Mouse (Mus musculus): ENCODE data around the gene Acsl4. TPM values are rescaled to one million over a fixed set of nuclear protein-coding genes. Genes with fewer than 3 reads are reported as not detected.
A peak's percentile ranks its signal among the peaks of the same experiment; 100 is the strongest.

Gene Acsl4
- polyA plus RNA-seq, 1 experiment from 2014 or later = 15.0 TPM

DNA sequence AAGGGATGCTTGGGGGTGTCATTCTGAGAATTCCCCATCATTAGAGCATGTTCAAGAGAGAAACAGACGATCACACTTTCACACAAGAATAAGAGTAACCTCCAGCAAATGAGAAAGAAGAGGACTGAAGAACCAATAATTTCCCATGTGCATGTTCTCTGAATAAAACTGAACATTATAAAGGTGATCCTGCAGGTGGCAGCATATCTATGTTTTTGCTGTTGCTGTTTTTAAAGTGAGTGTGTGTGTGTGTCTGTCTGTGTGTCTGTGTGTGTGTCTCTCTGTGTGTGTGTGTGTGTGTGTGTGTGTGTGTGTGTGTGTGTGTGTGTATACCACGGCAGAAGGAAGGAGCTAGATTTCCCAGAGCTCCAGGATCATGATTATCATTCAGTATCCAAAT lies 64.6 kb downstream of the Acsl4 start:
- no peak for ATAC-seq (replicated peaks; ENCODE audit: low FRiP score, low TSS enrichment, low read depth)
- H3K4me1 ChIP-seq (replicated peaks; ENCODE audit: control insufficient read depth, insufficient read depth, low read length) = no peaks in the 10 kb centered on the region
- H3K4me3 ChIP-seq (ENCODE audit: low read depth, low read length) = no peak overlapping the region
- no peak overlapping the region for H3K27ac ChIP-seq (ENCODE audit: low read depth)
- H3K27me3 ChIP-seq (replicated peaks; ENCODE audit: control insufficient read depth, insufficient read depth, low read length) = no peaks in the 10 kb centered on the region
- H3K9me3 ChIP-seq (ENCODE audit: control insufficient read depth, low read length) = no peaks in the 10 kb centered on the region
- 64% methylated on average over 2 of the region's 2 CpGs for WGBS
- no peak for DNase-seq (ENCODE audit: low spot score)
- H3K9ac ChIP-seq (ENCODE audit: low read length) = no peak overlapping the region
- no peaks in the 10 kb centered on the region for H3K36me3 ChIP-seq (ENCODE audit: control insufficient read depth, insufficient read depth, low read length)
- no peak overlapping the region for H3K4me2 ChIP-seq (ENCODE audit: low read length)

DNA sequence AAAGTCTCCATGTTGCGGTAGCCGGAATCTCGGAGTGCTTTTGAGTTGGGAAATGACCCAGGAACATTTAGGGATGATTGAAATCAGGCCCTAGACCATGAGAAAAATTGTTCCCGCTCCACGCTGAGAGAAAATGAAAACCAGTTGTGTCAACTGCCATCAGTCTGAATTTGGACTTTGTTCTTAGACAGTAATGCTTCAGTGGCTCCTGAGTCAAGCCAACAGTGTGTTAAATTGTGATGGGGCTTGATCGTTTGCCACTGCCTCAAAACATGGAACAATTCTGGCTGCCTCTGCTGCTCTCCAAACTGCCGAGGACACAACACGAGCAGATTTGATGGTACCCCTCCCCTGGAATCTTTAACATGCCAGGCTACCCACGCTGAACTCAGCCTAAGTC lies 74.2 kb downstream of the Acsl4 start:
- H3K4me2 ChIP-seq (ENCODE audit: low read length) = no peak overlapping the region
- H3K27me3 ChIP-seq (replicated peaks; ENCODE audit: control insufficient read depth, insufficient read depth, low read length) = 0 out of 2 replicates have a peak, but pooled peaks cover 2% of the 10 kb centered on the region
- DNase-seq (ENCODE audit: low spot score) = no peak
- no peak overlapping the region for H3K9ac ChIP-seq (ENCODE audit: low read length)
- H3K4me1 ChIP-seq (replicated peaks; ENCODE audit: control insufficient read depth, insufficient read depth, low read length) = no peaks in the 10 kb centered on the region
- no peak for ATAC-seq (replicated peaks; ENCODE audit: low FRiP score, low TSS enrichment, low read depth)
- H3K9me3 ChIP-seq (ENCODE audit: control insufficient read depth, low read length) = no peaks in the 10 kb centered on the region
- H3K27ac ChIP-seq (ENCODE audit: low read depth) = no peak overlapping the region
- no peak overlapping the region for H3K4me3 ChIP-seq (ENCODE audit: low read depth, low read length)
- H3K36me3 ChIP-seq (ENCODE audit: control insufficient read depth, insufficient read depth, low read length) = no peaks in the 10 kb centered on the region
- 78% methylated on average over 9 of the region's 9 CpGs for WGBS

DNA sequence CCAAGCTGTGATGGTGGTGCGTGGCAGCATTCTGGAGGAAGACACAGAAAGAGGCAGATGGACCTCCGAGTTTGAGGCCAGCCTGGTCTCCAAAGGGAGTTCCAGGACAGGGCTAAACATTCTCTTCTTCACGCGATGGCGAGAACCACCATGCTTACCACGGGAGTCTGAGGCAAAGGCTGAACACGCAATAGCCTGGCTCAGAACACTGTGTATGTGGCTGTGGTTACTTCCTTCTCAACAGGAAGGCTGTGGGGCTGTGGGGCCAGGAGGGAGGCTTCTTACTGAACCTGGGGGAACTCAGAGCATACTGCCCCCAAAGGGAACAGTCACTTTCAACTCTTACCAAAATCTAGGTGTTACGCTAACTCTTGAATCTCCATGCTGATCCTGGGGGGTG lies 75.1 kb downstream of the Acsl4 start:
- 80% methylated on average over 8 of the region's 8 CpGs for WGBS
- no peak for ATAC-seq (replicated peaks; ENCODE audit: low FRiP score, low TSS enrichment, low read depth)
- H3K4me1 ChIP-seq (replicated peaks; ENCODE audit: control insufficient read depth, insufficient read depth, low read length) = no peaks in the 10 kb centered on the region

DNA sequence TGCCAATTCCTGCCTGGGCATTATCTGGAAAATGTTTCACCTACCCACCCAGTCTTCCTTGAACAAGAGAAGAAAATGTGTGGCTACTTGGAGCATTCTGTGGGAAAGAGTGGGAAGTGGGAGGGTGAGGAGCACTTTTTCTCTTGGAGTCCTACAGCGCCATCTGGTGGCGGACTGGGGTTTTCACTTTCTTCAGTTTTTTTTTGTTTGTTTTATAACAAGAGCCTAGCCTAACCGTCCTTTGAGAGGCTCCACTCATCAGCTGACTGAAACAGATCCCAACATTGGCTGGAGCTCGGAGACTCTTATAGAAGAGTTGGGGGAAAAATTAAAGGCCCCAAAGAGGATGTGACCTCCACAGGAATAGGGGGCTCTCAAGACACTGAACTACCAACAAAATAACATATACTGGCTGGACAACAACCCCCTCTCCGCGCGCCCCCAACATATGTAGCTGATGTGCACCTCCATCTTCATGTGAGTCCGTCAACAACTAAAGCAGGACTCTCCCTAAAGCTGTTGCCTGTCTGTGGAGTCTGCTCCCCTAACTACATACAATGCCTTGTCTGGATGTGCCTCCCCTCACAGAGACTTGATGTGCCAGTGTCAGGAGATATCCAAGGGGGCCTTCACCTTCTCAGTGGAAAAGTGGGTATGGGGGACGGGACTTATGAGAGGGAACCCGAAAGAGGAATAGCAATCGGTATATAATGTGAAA lies 75.9 kb downstream of the Acsl4 start:
- Histone ChIP-seq H3K9me3 (ENCODE audit: control insufficient read depth, low read length) (no peaks in the 10 kb centered on the region), H3K4me1 (replicated peaks; ENCODE audit: control insufficient read depth, insufficient read depth, low read length) (no peaks in the 10 kb centered on the region), H3K27ac (ENCODE audit: low read depth) (no peak overlapping the region), H3K27me3 (replicated peaks; ENCODE audit: control insufficient read depth, insufficient read depth, low read length) (0 out of 2 replicates have a peak, but pooled peaks cover 2% of the 10 kb centered on the region), H3K4me3 (ENCODE audit: low read depth, low read length) (no peak overlapping the region), H3K9ac (ENCODE audit: low read length) (no peak overlapping the region), H3K4me2 (ENCODE audit: low read length) (no peak overlapping the region), H3K36me3 (ENCODE audit: control insufficient read depth, insufficient read depth, low read length) (no peaks in the 10 kb centered on the region)
- DNase-seq (ENCODE audit: low spot score) (peak; percentile 84), ATAC-seq (replicated peaks; ENCODE audit: low FRiP score, low TSS enrichment, low read depth) (no peak)
- WGBS = 46% methylated on average over 11 of the region's 11 CpGs

More for the DNA sequence above, 75.1 kb downstream of the Acsl4 start:
- no peaks in the 10 kb centered on the region for H3K9me3 ChIP-seq (ENCODE audit: control insufficient read depth, low read length)
- no peak overlapping the region for H3K4me2 ChIP-seq (ENCODE audit: low read length)
- H3K27me3 ChIP-seq (replicated peaks; ENCODE audit: control insufficient read depth, insufficient read depth, low read length) = 0 out of 2 replicates have a peak, but pooled peaks cover 2% of the 10 kb centered on the region
- DNase-seq (ENCODE audit: low spot score) = no peak
- no peak overlapping the region for H3K9ac ChIP-seq (ENCODE audit: low read length)
- H3K4me3 ChIP-seq (ENCODE audit: low read depth, low read length) = no peak overlapping the region
- no peak overlapping the region for H3K27ac ChIP-seq (ENCODE audit: low read depth)
- no peaks in the 10 kb centered on the region for H3K36me3 ChIP-seq (ENCODE audit: control insufficient read depth, insufficient read depth, low read length)

DNA sequence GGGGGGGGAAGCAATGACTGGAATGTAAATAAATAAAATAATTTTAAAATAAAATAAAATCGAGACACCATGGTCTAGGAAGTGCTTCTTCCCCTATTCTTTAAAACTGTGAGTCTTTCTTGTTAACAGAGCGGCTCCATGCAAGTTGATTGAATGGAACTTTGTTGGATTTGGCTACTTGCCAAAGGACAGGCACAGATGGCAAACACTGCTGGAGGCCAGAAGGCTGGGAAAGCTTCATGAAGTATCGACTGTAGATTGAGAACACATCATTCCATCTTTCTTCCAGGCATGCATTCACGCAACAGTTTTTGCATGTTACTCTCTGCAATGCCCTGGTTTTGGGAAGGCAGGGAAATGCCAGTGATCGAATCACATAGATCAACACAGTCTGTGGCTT lies 79.9 kb downstream of the Acsl4 start:
- peaks cover 8% of the 10 kb centered on the region; the same call in 1 of the 2 replicates for H3K27me3 ChIP-seq (replicated peaks; ENCODE audit: control insufficient read depth, insufficient read depth, low read length)
- no peaks in the 10 kb centered on the region for H3K36me3 ChIP-seq (ENCODE audit: control insufficient read depth, insufficient read depth, low read length)
- no peak overlapping the region for H3K4me3 ChIP-seq (ENCODE audit: low read depth, low read length)
- no peaks in the 10 kb centered on the region for H3K9me3 ChIP-seq (ENCODE audit: control insufficient read depth, low read length)
- H3K4me2 ChIP-seq (ENCODE audit: low read length) = no peak overlapping the region
- ATAC-seq (replicated peaks; ENCODE audit: low FRiP score, low TSS enrichment, low read depth) (no peak), DNase-seq (ENCODE audit: low spot score) (no peak)
- H3K9ac ChIP-seq (ENCODE audit: low read length) = no peak overlapping the region
- H3K27ac ChIP-seq (ENCODE audit: low read depth) = no peak overlapping the region
- WGBS = 54% methylated on average over 5 of the region's 5 CpGs
- H3K4me1 ChIP-seq (replicated peaks; ENCODE audit: control insufficient read depth, insufficient read depth, low read length) = no peaks in the 10 kb centered on the region; the same call in 1 of the 2 replicates

DNA sequence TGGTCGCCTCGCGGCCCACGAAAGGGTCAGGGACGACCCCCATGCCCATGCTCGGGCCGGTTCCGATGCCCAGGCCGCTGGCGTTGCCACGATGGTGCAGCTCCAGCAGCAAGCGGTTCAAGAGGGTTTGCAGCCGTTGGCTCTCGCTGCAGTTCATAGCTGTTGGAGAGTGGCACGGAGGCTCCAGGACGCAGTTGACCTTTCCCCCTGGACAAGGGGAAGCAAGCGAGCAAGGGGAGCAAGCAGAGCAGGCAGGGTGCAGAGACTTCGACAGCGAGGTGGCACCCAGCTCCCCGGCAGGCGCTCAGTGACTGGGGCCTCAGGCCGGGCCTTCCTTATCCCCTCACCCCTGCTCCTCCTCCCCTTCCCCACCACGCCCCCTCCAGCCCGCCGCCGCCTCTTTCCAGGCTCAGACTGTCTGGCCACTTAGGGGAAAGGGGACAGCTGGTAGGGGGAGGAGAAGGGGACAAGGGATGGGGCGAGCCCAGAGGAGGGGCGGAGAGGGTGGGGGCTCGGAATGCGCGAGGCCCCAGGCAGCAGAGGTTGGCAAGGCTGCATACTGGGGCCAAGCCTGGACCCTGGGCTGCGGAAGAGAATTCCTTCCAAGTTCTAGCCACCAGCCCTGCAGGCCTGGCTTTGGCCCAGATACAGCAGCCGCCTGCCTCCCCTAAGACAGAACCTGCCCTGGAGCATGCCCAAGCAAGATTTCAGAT lies 84.3 kb downstream of the Acsl4 start, which contains the start of gene Kcne1l:
Gene Kcne1l, minus strand, starts transcription at position 426 of the 713 bp plus-strand sequence.
- peak within 1 kb of the TSS; percentile 25 for H3K4me3 ChIP-seq (ENCODE audit: low read depth, low read length)
- H3K27ac ChIP-seq (ENCODE audit: low read depth) = no peak within 1 kb of the TSS
- WGBS = 18% methylated on average over 32 of the region's 33 CpGs
- peak within 1 kb of the TSS; percentile 50 for H3K4me2 ChIP-seq (ENCODE audit: low read length)
- DNase-seq (ENCODE audit: low spot score) (peak; percentile 54), ATAC-seq (replicated peaks; ENCODE audit: low FRiP score, low TSS enrichment, low read depth) (peak; percentile 53)
- H3K4me1 ChIP-seq (replicated peaks; ENCODE audit: control insufficient read depth, insufficient read depth, low read length) = no peaks in the 10 kb centered on the region; the same call in 1 of the 2 replicates
- H3K36me3 ChIP-seq (ENCODE audit: control insufficient read depth, insufficient read depth, low read length) = no peaks in the 10 kb centered on the region
- H3K9ac ChIP-seq (ENCODE audit: low read length) = 0 out of 2 replicates have a peak within 1 kb of the TSS, but pooled peaks have one; percentile 7
- peaks cover 9% of the 10 kb centered on the region for H3K27me3 ChIP-seq (replicated peaks; ENCODE audit: control insufficient read depth, insufficient read depth, low read length)
- no peaks in the 10 kb centered on the region for H3K9me3 ChIP-seq (ENCODE audit: control insufficient read depth, low read length)

DNA sequence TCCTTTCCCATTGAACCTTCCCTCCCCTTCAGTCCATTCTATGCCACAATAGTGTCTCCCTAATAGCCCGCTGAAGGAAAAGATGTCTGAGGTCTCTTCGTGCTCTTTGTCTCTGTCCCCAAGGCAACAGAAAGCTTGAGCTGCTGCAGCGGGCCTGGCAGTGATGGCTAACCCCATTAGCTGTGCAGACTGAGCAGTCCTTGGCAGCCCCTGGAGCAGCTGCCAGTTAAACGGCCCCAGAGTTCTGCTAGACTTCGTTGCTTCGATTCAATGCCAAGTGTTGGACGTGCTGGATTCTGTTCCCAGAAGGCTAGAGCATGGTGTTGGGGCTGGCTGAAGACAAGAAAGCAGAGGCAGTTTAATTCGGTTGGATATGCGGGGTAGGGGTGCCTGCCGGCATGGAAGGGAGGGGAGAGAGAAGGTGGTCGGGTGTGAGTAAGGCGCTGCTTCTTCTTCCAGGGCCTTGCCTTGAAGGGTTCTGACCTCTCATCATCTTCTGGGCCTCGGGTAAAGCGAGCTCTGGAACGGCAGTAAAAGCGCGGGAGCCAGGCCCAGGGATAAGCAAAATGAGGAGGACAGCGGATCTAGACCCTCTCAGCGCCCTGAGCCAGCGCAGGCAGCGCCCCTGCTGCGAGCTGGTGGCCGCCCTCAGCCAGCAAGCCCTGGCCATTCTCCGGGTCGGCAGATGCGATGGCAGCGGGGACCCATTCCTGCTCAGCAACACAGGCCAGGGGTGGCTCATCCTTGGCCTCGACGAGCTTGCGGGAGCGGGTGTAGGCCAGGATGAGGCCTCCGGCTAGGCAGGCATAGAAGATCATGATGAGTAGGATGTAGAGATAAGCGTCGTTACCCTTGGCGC lies 85.1 kb downstream of the Acsl4 start:
- DNase-seq (ENCODE audit: low spot score) (peak; percentile 54), ATAC-seq (replicated peaks; ENCODE audit: low FRiP score, low TSS enrichment, low read depth) (peak; percentile 57)
- Histone ChIP-seq H3K36me3 (ENCODE audit: control insufficient read depth, insufficient read depth, low read length) (no peaks in the 10 kb centered on the region), H3K4me1 (replicated peaks; ENCODE audit: control insufficient read depth, insufficient read depth, low read length) (no peaks in the 10 kb centered on the region; the same call in 1 of the 2 replicates), H3K9me3 (ENCODE audit: control insufficient read depth, low read length) (no peaks in the 10 kb centered on the region), H3K9ac (ENCODE audit: low read length) (0 out of 2 replicates have a peak overlapping the region, but pooled peaks have one; percentile 7), H3K4me3 (ENCODE audit: low read depth, low read length) (peak overlapping the region; percentile 25), H3K4me2 (ENCODE audit: low read length) (peak overlapping the region; percentile 50), H3K27me3 (replicated peaks; ENCODE audit: control insufficient read depth, insufficient read depth, low read length) (peaks cover 9% of the 10 kb centered on the region), H3K27ac (ENCODE audit: low read depth) (no peak overlapping the region)
- WGBS = 39% methylated on average over 34 of the region's 35 CpGs

DNA sequence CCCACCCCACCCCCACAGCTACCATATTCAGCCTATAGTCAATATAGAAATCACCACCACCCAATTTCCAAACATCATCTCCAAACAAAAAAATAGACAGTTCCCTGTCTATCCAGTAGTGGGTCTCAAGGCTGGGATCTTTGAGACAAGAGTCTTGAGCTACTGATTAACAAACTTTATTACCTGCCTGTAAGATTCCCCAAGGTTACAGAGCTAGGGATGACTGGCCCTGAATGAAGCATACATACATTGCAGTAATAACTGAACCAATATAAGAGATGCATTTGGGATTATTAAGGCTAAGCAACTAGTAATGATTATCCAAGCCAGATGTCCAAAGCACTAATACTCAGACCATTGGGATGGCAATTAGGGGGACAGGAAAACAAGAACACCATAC lies 85.7 kb downstream of the Acsl4 start:
- peaks cover 9% of the 10 kb centered on the region for H3K27me3 ChIP-seq (replicated peaks; ENCODE audit: control insufficient read depth, insufficient read depth, low read length)
- H3K36me3 ChIP-seq (ENCODE audit: control insufficient read depth, insufficient read depth, low read length) = no peaks in the 10 kb centered on the region
- H3K4me1 ChIP-seq (replicated peaks; ENCODE audit: control insufficient read depth, insufficient read depth, low read length) = no peaks in the 10 kb centered on the region; the same call in 1 of the 2 replicates
- no peak overlapping the region for H3K9ac ChIP-seq (ENCODE audit: low read length)
- H3K9me3 ChIP-seq (ENCODE audit: control insufficient read depth, low read length) = no peaks in the 10 kb centered on the region
- peak overlapping the region; percentile 50; the same call in 1 of the 2 replicates for H3K4me2 ChIP-seq (ENCODE audit: low read length)
- peak; percentile 78 for ATAC-seq (replicated peaks; ENCODE audit: low FRiP score, low TSS enrichment, low read depth)
- DNase-seq (ENCODE audit: low spot score) = no peak
- no peak overlapping the region for H3K4me3 ChIP-seq (ENCODE audit: low read depth, low read length)
- H3K27ac ChIP-seq (ENCODE audit: low read depth) = no peak overlapping the region
